Mouse (Mus musculus): ENCODE data around the gene Fibp. TPM values are rescaled to one million over a fixed set of nuclear protein-coding genes. Genes with fewer than 3 reads are reported as not detected.

Fibp gene
- polyA plus RNA-seq (2011; ENCODE audit: insufficient read depth, insufficient read length, low replicate concordance, missing spikeins), result 76.0 and 88.6 TPM in 2 replicates

DNA sequence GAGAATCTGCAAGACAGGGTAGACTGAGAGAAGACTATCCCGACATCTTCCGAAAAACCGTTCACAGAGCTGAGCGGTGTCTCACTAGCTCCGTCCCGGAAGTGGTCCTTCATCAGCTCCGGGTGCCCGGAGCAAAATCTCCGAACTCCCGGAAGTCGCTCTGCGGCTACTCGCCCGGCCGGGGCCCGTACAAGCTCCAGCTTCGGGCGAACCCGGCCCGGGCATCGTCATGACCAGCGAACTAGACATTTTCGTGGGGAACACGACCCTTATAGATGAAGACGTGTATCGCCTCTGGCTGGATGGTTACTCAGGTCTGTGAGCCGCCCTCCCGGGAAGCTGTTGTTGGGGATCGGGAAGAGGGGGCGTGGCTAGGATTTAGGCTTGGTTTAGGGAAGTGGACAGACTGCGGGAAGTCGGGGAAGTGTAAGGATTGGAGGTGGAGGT is at the start of gene Fibp:
Fibp (plus strand) TSS at position 151 of the 447 bp plus-strand sequence.
- Histone ChIP-seq H3K4me3 (replicated peaks; ENCODE audit: control insufficient read depth, low read depth, low read length) (peak within 1 kb of the TSS; percentile 93), H3K4me1 (ENCODE audit: control insufficient read depth, insufficient read depth, low read length) (peaks cover 1% of the 10 kb centered on the region; the same call in 1 of the 2 replicates), H3K27ac (ENCODE audit: control insufficient read depth, insufficient read depth, low read depth, low read length, poor library complexity) (peak within 1 kb of the TSS; percentile 22; the same call in 1 of the 2 replicates)
- TF ChIP-seq POLR2A (IDR thresholded peaks at IDR 0.05; ENCODE audit: borderline replicate concordance, control insufficient read depth, low read depth, low read length) (peak; percentile 59; the same call in 1 of the 2 replicates), CTCF (IDR thresholded peaks at IDR 0.05; ENCODE audit: control insufficient read depth, insufficient read depth, low read length) (no peak)
- WGBS, result under 1% methylated on average over 32 of the region's 32 CpGs

DNA sequence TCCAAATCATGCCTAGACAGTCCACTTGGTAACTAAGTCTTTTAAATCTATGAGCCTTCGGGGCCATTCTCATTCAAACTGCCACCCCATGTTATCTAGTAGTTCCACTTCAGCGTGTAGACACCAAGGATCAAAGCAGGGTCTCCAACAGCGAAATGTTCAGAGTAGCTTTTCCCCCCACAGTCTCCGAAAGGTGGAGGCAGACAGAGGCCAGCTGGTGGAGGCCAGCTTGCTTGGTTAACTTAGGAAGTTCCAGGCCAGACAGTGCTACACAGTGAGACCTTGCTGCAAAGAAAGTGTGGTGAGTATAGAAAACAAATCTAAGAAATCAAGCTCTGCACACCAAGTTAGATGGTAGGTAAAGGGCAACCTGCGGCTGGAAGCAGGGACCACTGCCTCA is 49.8 kb upstream of the Fibp start:
- WGBS, result 87% methylated on average over 5 of the region's 5 CpGs

DNA sequence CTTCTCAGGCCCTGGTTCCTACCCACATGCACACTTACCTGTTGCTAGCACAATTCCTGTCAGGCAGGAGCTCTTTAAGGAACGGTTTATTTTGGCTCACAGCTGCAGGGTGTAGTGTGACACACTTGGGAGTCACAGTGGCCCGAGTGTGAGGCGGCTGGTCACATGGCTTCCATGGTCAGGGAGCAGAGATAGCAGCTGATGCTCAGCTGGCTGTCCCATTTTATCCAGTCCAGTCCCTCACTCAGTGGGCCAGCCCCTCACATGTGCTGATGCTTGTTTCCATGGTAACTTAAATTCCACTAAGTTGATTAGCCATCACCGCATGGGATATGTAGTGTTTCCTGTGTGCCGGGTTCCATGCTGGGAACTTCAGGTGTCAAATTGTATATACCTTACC is 48.5 kb upstream of the Fibp start:
- TF ChIP-seq CTCF (IDR thresholded peaks at IDR 0.05; ENCODE audit: control insufficient read depth, insufficient read depth, low read length) (no peak), POLR2A (IDR thresholded peaks at IDR 0.05; ENCODE audit: borderline replicate concordance, control insufficient read depth, low read depth, low read length) (no peak)
- WGBS, result 84% methylated on average over 5 of the region's 5 CpGs

More for the DNA sequence above, 49.8 kb upstream of the Fibp start:
- no peak for TF ChIP-seq CTCF (IDR thresholded peaks at IDR 0.05; ENCODE audit: control insufficient read depth, insufficient read depth, low read length)
- TF ChIP-seq POLR2A (IDR thresholded peaks at IDR 0.05; ENCODE audit: borderline replicate concordance, control insufficient read depth, low read depth, low read length), result no peak
- Histone ChIP-seq H3K27ac (ENCODE audit: control insufficient read depth, insufficient read depth, low read depth, low read length, poor library complexity) (no peak overlapping the region), H3K4me1 (ENCODE audit: control insufficient read depth, insufficient read depth, low read length) (peaks cover 6% of the 10 kb centered on the region), H3K4me3 (replicated peaks; ENCODE audit: control insufficient read depth, low read depth, low read length) (no peak overlapping the region)

GRCm38 (mm10) chr19:5413840-5414239 is 46.6 kb upstream of the Fibp start:
- H3K4me3 ChIP-seq (replicated peaks; ENCODE audit: control insufficient read depth, low read depth, low read length), result no peak overlapping the region
- TF ChIP-seq CTCF (IDR thresholded peaks at IDR 0.05; ENCODE audit: control insufficient read depth, insufficient read depth, low read length) (no peak), POLR2A (IDR thresholded peaks at IDR 0.05; ENCODE audit: borderline replicate concordance, control insufficient read depth, low read depth, low read length) (no peak)
- WGBS, result 82% methylated on average over 4 of the region's 4 CpGs
- peaks cover 1% of the 10 kb centered on the region; the same call in 1 of the 2 replicates for H3K4me1 ChIP-seq (ENCODE audit: control insufficient read depth, insufficient read depth, low read length)
- no peak overlapping the region for H3K27ac ChIP-seq (ENCODE audit: control insufficient read depth, insufficient read depth, low read depth, low read length, poor library complexity)

More for the DNA sequence above, 48.5 kb upstream of the Fibp start:
- Histone ChIP-seq H3K4me1 (ENCODE audit: control insufficient read depth, insufficient read depth, low read length) (peaks cover 4% of the 10 kb centered on the region), H3K27ac (ENCODE audit: control insufficient read depth, insufficient read depth, low read depth, low read length, poor library complexity) (no peak overlapping the region), H3K4me3 (replicated peaks; ENCODE audit: control insufficient read depth, low read depth, low read length) (no peak overlapping the region)

- no peaks in the 10 kb centered on the region; the same call in 1 of the 2 replicates for H3K4me1 ChIP-seq (ENCODE audit: control insufficient read depth, insufficient read depth, low read length)
- TF ChIP-seq POLR2A (IDR thresholded peaks at IDR 0.05; ENCODE audit: borderline replicate concordance, control insufficient read depth, low read depth, low read length) (no peak), CTCF (IDR thresholded peaks at IDR 0.05; ENCODE audit: control insufficient read depth, insufficient read depth, low read length) (no peak)
- 83% methylated on average over 2 of the region's 2 CpGs for WGBS
- no peak overlapping the region for H3K27ac ChIP-seq (ENCODE audit: control insufficient read depth, insufficient read depth, low read depth, low read length, poor library complexity)
- no peak overlapping the region for H3K4me3 ChIP-seq (replicated peaks; ENCODE audit: control insufficient read depth, low read depth, low read length)
Measured at GRCm38 (mm10) chr19:5414534-5414957, 45.9 kb upstream of the Fibp start.

GRCm38 (mm10) chr19:5418750-5419466 is 41.5 kb upstream of the Fibp start:
- no peaks in the 10 kb centered on the region for H3K4me1 ChIP-seq (ENCODE audit: control insufficient read depth, insufficient read depth, low read length)
- H3K4me3 ChIP-seq (replicated peaks; ENCODE audit: control insufficient read depth, low read depth, low read length), result no peak overlapping the region
- H3K27ac ChIP-seq (ENCODE audit: control insufficient read depth, insufficient read depth, low read depth, low read length, poor library complexity), result no peak overlapping the region
- WGBS, result 95% methylated on average over 8 of the region's 8 CpGs
- no peak for TF ChIP-seq POLR2A (IDR thresholded peaks at IDR 0.05; ENCODE audit: borderline replicate concordance, control insufficient read depth, low read depth, low read length)
- TF ChIP-seq CTCF (IDR thresholded peaks at IDR 0.05; ENCODE audit: control insufficient read depth, insufficient read depth, low read length), result no peak

DNA sequence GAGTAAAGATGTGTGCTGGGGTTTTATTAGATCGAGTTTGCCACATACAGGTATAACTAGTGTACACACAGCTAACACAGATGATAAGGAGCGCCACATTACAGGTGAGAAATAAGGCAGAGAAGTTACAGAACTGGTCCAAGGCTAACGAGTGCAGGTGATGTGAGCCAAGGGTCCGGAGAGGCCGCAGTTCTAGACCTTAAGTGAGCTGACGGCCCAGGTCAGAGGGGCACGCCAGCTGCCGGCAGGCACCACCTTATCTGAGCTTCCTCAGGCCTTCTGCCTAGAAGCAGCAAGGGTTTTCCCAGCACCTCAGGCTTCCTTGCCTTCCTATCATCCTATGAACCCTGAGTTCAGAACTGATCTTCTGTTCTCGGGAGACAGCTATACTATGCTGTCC is 40.8 kb upstream of the Fibp start:
- Histone ChIP-seq H3K27ac (ENCODE audit: control insufficient read depth, insufficient read depth, low read depth, low read length, poor library complexity) (no peak overlapping the region), H3K4me1 (ENCODE audit: control insufficient read depth, insufficient read depth, low read length) (no peaks in the 10 kb centered on the region), H3K4me3 (replicated peaks; ENCODE audit: control insufficient read depth, low read depth, low read length) (no peak overlapping the region)
- WGBS, result 81% methylated on average over 9 of the region's 9 CpGs
- no peak for TF ChIP-seq POLR2A (IDR thresholded peaks at IDR 0.05; ENCODE audit: borderline replicate concordance, control insufficient read depth, low read depth, low read length)
- no peak for TF ChIP-seq CTCF (IDR thresholded peaks at IDR 0.05; ENCODE audit: control insufficient read depth, insufficient read depth, low read length)

DNA sequence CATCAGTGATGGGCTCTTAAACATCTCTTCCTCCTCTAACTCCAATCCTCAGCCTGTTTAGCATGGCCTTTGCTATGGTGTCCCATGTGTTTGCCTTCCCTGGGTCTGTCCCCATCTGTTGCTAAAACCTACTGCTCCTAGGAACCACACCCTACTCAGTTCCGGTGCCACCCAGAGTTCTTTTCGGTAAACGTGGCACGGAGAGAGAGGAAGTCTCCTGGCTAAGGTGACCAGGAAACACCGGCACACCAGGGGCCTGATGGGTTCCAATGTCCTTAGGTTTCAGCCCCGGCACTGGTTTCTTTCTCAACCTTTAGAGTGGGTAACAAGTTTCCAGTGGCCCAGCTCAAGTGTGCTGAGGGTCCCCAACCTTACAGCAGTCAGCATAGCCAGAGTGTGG is 39.8 kb upstream of the Fibp start:
- WGBS, result 78% methylated on average over 6 of the region's 6 CpGs
- H3K4me1 ChIP-seq (ENCODE audit: control insufficient read depth, insufficient read depth, low read length), result no peaks in the 10 kb centered on the region
- no peak overlapping the region for H3K27ac ChIP-seq (ENCODE audit: control insufficient read depth, insufficient read depth, low read depth, low read length, poor library complexity)
- TF ChIP-seq POLR2A (IDR thresholded peaks at IDR 0.05; ENCODE audit: borderline replicate concordance, control insufficient read depth, low read depth, low read length) (no peak), CTCF (IDR thresholded peaks at IDR 0.05; ENCODE audit: control insufficient read depth, insufficient read depth, low read length) (no peak)
- H3K4me3 ChIP-seq (replicated peaks; ENCODE audit: control insufficient read depth, low read depth, low read length), result no peak overlapping the region

Measured in bone marrow, adult 2 months (tissue).